Mouse (Mus musculus) limb, embryonic 11.5 days (tissue): ENCODE measurements around the gene Slc9a2. TPM values are rescaled to one million over a fixed set of nuclear protein-coding genes. Genes with fewer than 3 reads are reported as not detected.
A peak's percentile ranks its signal among the peaks of the same experiment; 100 is the strongest.

Experiments
- ATAC-seq: fragments of 200-750 bp; cut with Nextera tagmentation; 2 replicates; pipeline ENCODE4 v1.8.0; 2017; ENCODE audit warnings: low read depth; ENCODE audit not compliant: insufficient number of reproducible peaks, low FRiP score, low TSS enrichment
- DNase-seq: peaks from one replicate; pipeline ENCODE4 v3.0.0-alpha.2; 2015; ENCODE audit warnings: low spot score
- H3K27ac ChIP-seq: fragments of 300-500 bp; sonication (generic); replicated peaks from 2 replicates; pipeline ENCODE4 v1.5.1; 2014; ENCODE audit warnings: low read depth, mild to moderate bottlenecking, low read length
- H3K27me3 ChIP-seq: fragments of 300-500 bp; sonication (generic); 2 replicates; pipeline ENCODE4 v1.6.1; 2014; ENCODE audit warnings: mild to moderate bottlenecking, low read length, mixed read lengths; ENCODE audit not compliant: control insufficient read depth, insufficient read depth
- H3K36me3 ChIP-seq: fragments of 300-500 bp; sonication (generic); 2 replicates; pipeline ENCODE4 v1.6.1; 2014; ENCODE audit warnings: mild to moderate bottlenecking, low read length, moderate library complexity, mixed read lengths; ENCODE audit not compliant: control insufficient read depth, insufficient read depth
- H3K4me1 ChIP-seq: fragments of 300-500 bp; sonication (generic); 2 replicates; pipeline ENCODE4 v1.6.1; 2014; ENCODE audit warnings: low read length, mixed read lengths; ENCODE audit not compliant: control insufficient read depth, insufficient read depth
- H3K4me2 ChIP-seq: fragments of 300-500 bp; sonication (generic); 2 replicates; pipeline ENCODE4 v1.6.1; 2014; ENCODE audit warnings: low read depth, mild to moderate bottlenecking, moderate library complexity; ENCODE audit not compliant: severe bottlenecking
- H3K4me3 ChIP-seq: fragments of 300-500 bp; sonication (generic); 2 replicates; pipeline ENCODE4 v1.5.1; 2014; ENCODE audit warnings: low read depth, low read length
- H3K9ac ChIP-seq: fragments of 300-500 bp; sonication (generic); 2 replicates; pipeline ENCODE4 v1.6.1; 2014; ENCODE audit warnings: mild to moderate bottlenecking, low read length
- H3K9me3 ChIP-seq: fragments of 300-500 bp; sonication (generic); 2 replicates; pipeline ENCODE4 v1.6.1; 2016; ENCODE audit warnings: low read length; ENCODE audit not compliant: control insufficient read depth
- WGBS: fragments of 180-500 bp; shearing (Covaris S2); extraction: QIAGEN DNeasy Blood & Tissue Kit; methylation state at CpG from one replicate; pipeline ENCODE4 v1.1.7; 2014; 5-methylcytosine and 5-hydroxymethylcytosine counted together
- polyA plus RNA-seq: library from polyadenylated mRNA; unstranded; fragments of >200 nt; fragmentation: Nextera tagmentation; extraction: Ambion mirVana; gene quantifications from 2 replicates; pipeline ENCODE4 v1.2.1, GENCODE M21; 2014

Slc9a2 gene
- polyA plus RNA-seq, 1 experiment from 2014 or later, result 0.07 TPM

DNA sequence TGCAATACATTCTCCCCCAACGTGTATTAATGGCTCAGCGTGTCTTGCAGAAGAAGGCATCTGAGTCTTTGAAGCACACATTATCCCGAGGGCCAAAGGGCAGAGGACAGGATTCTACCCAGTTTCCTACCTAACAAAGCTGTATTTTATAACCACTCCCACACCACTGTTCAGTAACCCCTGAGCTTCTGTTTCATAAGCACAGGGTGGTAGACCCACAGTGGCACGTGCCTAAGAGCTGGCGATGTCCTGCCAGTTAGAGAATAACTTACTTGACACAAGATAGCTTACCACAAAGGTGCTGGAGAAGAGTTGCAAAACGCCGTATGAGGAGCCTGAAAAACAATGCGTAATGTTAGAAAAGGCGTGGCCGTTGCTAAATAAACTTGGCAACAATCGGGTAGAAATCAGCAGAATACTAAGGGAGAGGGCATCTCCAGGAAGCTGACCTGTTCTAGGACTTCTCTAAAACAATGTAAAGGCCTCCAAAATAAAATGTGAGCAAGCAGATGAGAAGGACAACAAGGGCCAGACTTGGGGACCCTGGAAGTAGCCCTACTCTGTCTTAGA, 105.6 kb downstream of the Slc9a2 start:
- 90% methylated on average over 11 of the region's 11 CpGs for WGBS

DNA sequence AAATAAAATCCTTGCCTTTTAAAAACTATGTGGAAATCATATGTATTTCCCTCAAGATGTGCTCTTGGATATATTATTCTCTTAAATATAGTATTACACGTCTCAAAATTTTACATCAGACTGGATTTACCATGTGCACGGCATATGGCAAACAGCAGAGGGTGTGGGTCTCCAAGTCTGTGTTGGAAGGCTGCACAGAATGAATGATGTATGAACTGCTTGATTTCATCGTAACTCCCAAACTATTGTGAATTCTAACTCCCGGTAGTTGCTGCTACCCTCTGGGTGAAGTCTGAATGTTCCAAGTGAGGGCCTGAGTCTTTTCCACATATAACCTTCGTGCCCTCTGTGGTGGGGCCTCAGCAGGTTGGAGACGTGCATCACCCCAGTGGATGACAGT, 108.6 kb downstream of the Slc9a2 start:
- Histone ChIP-seq H3K9me3 (no peaks in the 10 kb centered on the region), H3K36me3 (no peaks in the 10 kb centered on the region), H3K27ac (no peak overlapping the region), H3K4me3 (no peak overlapping the region), H3K9ac (no peak overlapping the region), H3K27me3 (no peaks in the 10 kb centered on the region), H3K4me2 (no peak overlapping the region), H3K4me1 (no peaks in the 10 kb centered on the region)
- DNase-seq (no peak), ATAC-seq (no peak)
- 88% methylated on average over 6 of the region's 6 CpGs for WGBS

More for the DNA sequence above, 105.6 kb downstream of the Slc9a2 start:
- no peak for DNase-seq
- no peak overlapping the region for H3K27ac ChIP-seq
- no peak overlapping the region for H3K9ac ChIP-seq
- no peak for ATAC-seq
- no peak overlapping the region for H3K4me2 ChIP-seq
- no peaks in the 10 kb centered on the region for H3K9me3 ChIP-seq
- no peaks in the 10 kb centered on the region for H3K36me3 ChIP-seq
- H3K4me3 ChIP-seq, result no peak overlapping the region
- H3K4me1 ChIP-seq, result no peaks in the 10 kb centered on the region
- no peaks in the 10 kb centered on the region for H3K27me3 ChIP-seq

GRCm38 (mm10) chr1:40789666-40790233, 109.4 kb downstream of the Slc9a2 start:
- DNase-seq, result no peak
- no peak overlapping the region for H3K27ac ChIP-seq
- H3K4me3 ChIP-seq, result peak overlapping the region; percentile 63
- no peaks in the 10 kb centered on the region for H3K4me1 ChIP-seq
- H3K27me3 ChIP-seq, result no peaks in the 10 kb centered on the region
- H3K9me3 ChIP-seq, result no peaks in the 10 kb centered on the region
- H3K36me3 ChIP-seq, result no peaks in the 10 kb centered on the region
- H3K4me2 ChIP-seq, result peak overlapping the region; percentile 64
- ATAC-seq, result no peak
- WGBS, result 42% methylated on average over 5 of the region's 5 CpGs
- H3K9ac ChIP-seq, result peak overlapping the region; percentile 58; the same call in 1 of the 2 replicates

- no peak within 1 kb of the TSS for H3K27ac ChIP-seq
- 5% methylated on average over 38 of the region's 38 CpGs for WGBS
These were observed 110.2 kb downstream of the Slc9a2 start, which contains the start of gene Mfsd9 for GRCm38 (mm10) chr1:40790324-40791141. Mfsd9 (minus strand) TSS chr1:40790687.

GRCm38 (mm10) chr1:40795508-40795907, 115.1 kb downstream of the Slc9a2 start:
- Histone ChIP-seq H3K4me2 (no peak overlapping the region), H3K9ac (no peak overlapping the region), H3K27ac (no peak overlapping the region), H3K4me3 (no peak overlapping the region), H3K9me3 (no peaks in the 10 kb centered on the region), H3K4me1 (no peaks in the 10 kb centered on the region), H3K27me3 (no peaks in the 10 kb centered on the region), H3K36me3 (no peaks in the 10 kb centered on the region)
- 97% methylated on average over 1 of the region's 1 CpGs for WGBS
- ATAC-seq, result no peak
- no peak for DNase-seq

More at GRCm38 (mm10) chr1:40790324-40791141, 110.2 kb downstream of the Slc9a2 start, which contains the start of gene Mfsd9:
- ATAC-seq (peak; percentile 80), DNase-seq (peak; percentile 96)
- H3K27me3 ChIP-seq, result no peaks in the 10 kb centered on the region
- no peaks in the 10 kb centered on the region for H3K9me3 ChIP-seq
- H3K4me2 ChIP-seq, result peak within 1 kb of the TSS; percentile 64
- H3K4me1 ChIP-seq, result no peaks in the 10 kb centered on the region
- no peaks in the 10 kb centered on the region for H3K36me3 ChIP-seq
- peak within 1 kb of the TSS; percentile 63 for H3K4me3 ChIP-seq
- H3K9ac ChIP-seq, result peak within 1 kb of the TSS; percentile 58

DNA sequence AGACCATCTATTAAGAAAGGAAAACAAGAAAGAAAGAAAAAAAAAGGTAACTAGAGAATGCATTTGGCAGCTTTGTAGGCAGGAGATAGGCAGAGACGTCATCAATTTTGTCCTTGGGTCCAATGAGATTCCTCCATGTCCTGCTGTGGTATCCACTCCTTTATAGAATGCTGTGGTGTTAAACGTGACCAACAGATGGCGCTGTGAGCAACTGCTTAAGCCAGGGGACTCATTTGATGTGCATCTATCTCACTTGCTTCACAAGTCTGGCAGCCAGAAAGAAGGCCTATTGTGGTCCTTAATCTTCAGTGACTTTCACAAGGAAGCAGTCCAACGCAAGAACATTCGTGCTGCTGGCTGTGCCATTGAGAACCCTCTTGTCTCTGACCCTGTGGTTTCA, 117.0 kb downstream of the Slc9a2 start:
- Histone ChIP-seq H3K36me3 (no peaks in the 10 kb centered on the region), H3K9me3 (no peaks in the 10 kb centered on the region), H3K27ac (no peak overlapping the region), H3K4me3 (no peak overlapping the region), H3K4me1 (no peaks in the 10 kb centered on the region), H3K4me2 (no peak overlapping the region), H3K9ac (no peak overlapping the region), H3K27me3 (no peaks in the 10 kb centered on the region)
- ATAC-seq (no peak), DNase-seq (peak; percentile 69)
- WGBS, result 18% methylated on average over 5 of the region's 5 CpGs

GRCm38 (mm10) chr1:40799121-40799520, 118.7 kb downstream of the Slc9a2 start:
- Histone ChIP-seq H3K27me3 (no peaks in the 10 kb centered on the region), H3K27ac (no peak overlapping the region), H3K4me3 (no peak overlapping the region), H3K9me3 (no peaks in the 10 kb centered on the region), H3K4me1 (no peaks in the 10 kb centered on the region), H3K36me3 (no peaks in the 10 kb centered on the region), H3K4me2 (no peak overlapping the region), H3K9ac (no peak overlapping the region)
- 92% methylated on average over 8 of the region's 8 CpGs for WGBS
- DNase-seq, result no peak
- no peak for ATAC-seq

GRCm38 (mm10) chr1:40800908-40801307, 120.5 kb downstream of the Slc9a2 start:
- Histone ChIP-seq H3K4me1 (no peaks in the 10 kb centered on the region), H3K27me3 (no peaks in the 10 kb centered on the region), H3K9me3 (no peaks in the 10 kb centered on the region), H3K4me2 (no peak overlapping the region), H3K4me3 (no peak overlapping the region), H3K27ac (no peak overlapping the region), H3K36me3 (no peaks in the 10 kb centered on the region), H3K9ac (no peak overlapping the region)
- DNase-seq (no peak), ATAC-seq (no peak)
- WGBS, result 86% methylated on average over 5 of the region's 5 CpGs
